Mouse (Mus musculus) cerebellum, adult 2 months (tissue): ENCODE results near the gene Ehd4. TPM values are rescaled to one million over a fixed set of nuclear protein-coding genes. Genes with fewer than 3 reads are reported as not detected.

Experiments
- DNase-seq, 2 experiments: peaks; one replicate each; pipeline ENCODE4 v3.0.0; 2021
- H3K27ac ChIP-seq: fragments of 200-500 bp; 2 replicates; pipeline ENCODE4 v1.5.1; 2012; ENCODE audit warnings: low read length, control low read depth, inconsistent platforms; ENCODE audit not compliant: insufficient read depth
- H3K27me3 ChIP-seq: fragments of 200-500 bp; 2 replicates; pipeline ENCODE4 v1.6.1; 2012; ENCODE audit warnings: inconsistent platforms, mild to moderate bottlenecking, low read length, moderate library complexity; ENCODE audit not compliant: control insufficient read depth, insufficient read depth
- H3K4me1 ChIP-seq: fragments of 200-500 bp; 2 replicates; pipeline ENCODE4 v1.6.1; 2011; ENCODE audit warnings: low read length; ENCODE audit not compliant: control insufficient read depth, insufficient read depth
- H3K4me3 ChIP-seq: fragments of 200-500 bp; replicated peaks from 2 replicates; pipeline ENCODE3; 2011; ENCODE audit warnings: mild to moderate bottlenecking, low read depth, low read length, control low read depth; ENCODE audit not compliant: insufficient read depth
- CTCF ChIP-seq: fragments of 200-500 bp; IDR thresholded peaks from 2 replicates; pipeline ENCODE4 v1.5.1; 2011; ENCODE audit warnings: low read depth, mild to moderate bottlenecking, control low read depth, low read length, moderate library complexity, borderline replicate concordance; ENCODE audit not compliant: insufficient read depth
- POLR2A ChIP-seq: fragments of 200-500 bp; IDR thresholded peaks from 2 replicates; pipeline ENCODE4 v1.6.1; 2011; ENCODE audit warnings: low read length, control low read depth, borderline replicate concordance; ENCODE audit not compliant: insufficient read depth
- WGBS: fragments of 180-500 bp; shearing (Covaris S2); methylation state at CpG from one replicate; pipeline ENCODE4 v1.1.7; 2018; 5-methylcytosine and 5-hydroxymethylcytosine counted together
- polyA plus RNA-seq: library from polyadenylated mRNA; depleted of rRNA; stranded (reverse); fragments of >200 nt; gene quantifications from 2 replicates; pipeline ENCODE4 v1.2.3, GENCODE M21; 2012

The Ehd4 gene
- polyA plus RNA-seq, 1 experiment: 14.3 TPM

DNA sequence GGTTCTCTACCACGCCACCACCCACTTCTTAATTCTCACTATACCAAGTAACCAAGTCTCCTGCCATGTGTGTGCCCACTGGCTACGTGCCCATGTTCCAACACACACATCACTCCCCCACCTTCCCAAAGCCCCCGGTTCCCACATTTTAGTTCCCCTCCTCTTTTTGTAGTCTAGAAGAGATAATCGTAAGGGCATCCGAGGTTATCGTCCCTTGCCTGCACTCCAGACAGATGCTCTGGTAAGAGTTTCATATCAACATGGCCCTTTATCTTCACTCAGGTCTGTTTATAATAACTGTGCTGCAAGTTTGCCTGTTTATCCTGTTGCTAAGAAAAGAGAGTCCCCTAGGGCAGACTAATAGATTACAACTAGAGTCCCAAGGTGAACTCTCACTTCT is 37.1 kb downstream of the Ehd4 start:
- no peaks in the 10 kb centered on the region; the same call in 1 of the 2 replicates for H3K27me3 ChIP-seq
- TF ChIP-seq POLR2A: no peak
- no peak for TF ChIP-seq CTCF
- WGBS: 89% methylated on average over 6 of the region's 6 CpGs
- no peak for DNase-seq
- H3K4me3 ChIP-seq: no peak overlapping the region
- H3K27ac ChIP-seq: no peak overlapping the region
- no peaks in the 10 kb centered on the region for H3K4me1 ChIP-seq

DNA sequence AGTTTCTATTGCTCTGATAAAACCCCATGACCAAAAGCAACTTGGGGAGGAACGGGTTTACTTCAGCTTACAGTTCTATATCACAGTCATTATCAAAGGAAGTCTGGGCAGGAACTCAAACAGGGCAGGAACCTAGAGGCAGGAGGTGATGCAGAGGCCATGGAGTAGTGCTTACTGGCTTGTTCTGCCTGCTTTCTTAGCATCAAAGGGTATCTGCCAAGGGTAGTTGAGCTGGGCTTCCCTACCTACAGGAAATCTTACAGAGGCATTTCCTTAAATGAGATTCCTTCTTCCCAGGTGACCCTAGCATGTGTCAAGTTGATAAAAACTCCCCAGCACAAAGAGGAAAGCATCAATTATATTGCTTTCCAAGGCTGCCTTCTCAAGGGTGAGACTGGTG is 38.0 kb downstream of the Ehd4 start:
- no peak for DNase-seq
- TF ChIP-seq CTCF: no peak
- no peak for TF ChIP-seq POLR2A
- Histone ChIP-seq H3K4me1 (no peaks in the 10 kb centered on the region), H3K4me3 (no peak overlapping the region), H3K27me3 (no peaks in the 10 kb centered on the region; the same call in 1 of the 2 replicates), H3K27ac (no peak overlapping the region)
- 88% methylated on average over 1 of the region's 1 CpGs for WGBS

DNA sequence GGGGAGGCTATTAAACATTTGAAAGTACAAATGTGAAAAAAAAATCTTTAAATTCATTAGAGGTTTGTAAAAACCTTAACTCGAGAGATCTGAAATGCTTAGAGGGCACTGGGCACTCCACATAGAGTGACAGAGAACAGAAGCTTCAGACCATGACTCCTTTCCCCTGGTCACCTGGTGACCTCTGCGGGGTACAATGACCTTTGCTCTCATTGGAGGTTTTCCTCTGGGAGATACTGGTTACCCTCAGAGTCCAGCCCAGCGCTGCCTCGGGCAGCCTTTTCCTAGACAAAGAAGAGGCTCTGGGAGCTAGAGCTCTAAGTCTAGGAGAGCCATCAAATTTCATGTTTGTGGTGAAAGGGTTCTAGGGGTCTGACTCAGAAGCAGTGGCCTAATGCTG is 39.4 kb downstream of the Ehd4 start:
- Histone ChIP-seq H3K27ac (no peak overlapping the region), H3K4me1 (0 out of 2 replicates have a peak, but pooled peaks cover 2% of the 10 kb centered on the region), H3K4me3 (no peak overlapping the region), H3K27me3 (no peaks in the 10 kb centered on the region; the same call in 1 of the 2 replicates)
- WGBS: 83% methylated on average over 4 of the region's 4 CpGs
- no peak for TF ChIP-seq POLR2A
- no peak for TF ChIP-seq CTCF
- DNase-seq: no peak

DNA sequence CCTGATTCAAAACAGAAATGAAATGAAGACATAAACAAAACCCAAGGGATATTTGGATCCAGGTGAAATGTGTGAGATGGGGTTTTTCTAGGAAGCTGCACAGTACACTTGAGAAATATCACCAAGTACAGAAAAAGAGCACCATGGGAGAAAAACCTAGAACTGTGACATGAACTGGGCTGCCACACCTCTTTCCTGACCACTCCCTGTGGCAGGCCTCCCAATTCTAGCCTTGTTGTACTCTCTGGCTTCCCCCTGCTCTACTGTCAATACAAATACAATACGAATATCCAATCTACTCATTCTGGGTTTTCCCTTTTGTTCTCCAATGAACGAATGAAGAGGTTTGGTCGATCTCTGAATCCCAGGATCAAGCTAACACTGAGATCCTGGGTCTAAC is 40.4 kb downstream of the Ehd4 start:
- no peak for TF ChIP-seq POLR2A
- no peak for TF ChIP-seq CTCF
- no peak for DNase-seq
- no peak overlapping the region for H3K27ac ChIP-seq
- H3K4me3 ChIP-seq: no peak overlapping the region
- no peaks in the 10 kb centered on the region; the same call in 1 of the 2 replicates for H3K27me3 ChIP-seq
- 90% methylated on average over 3 of the region's 3 CpGs for WGBS
- H3K4me1 ChIP-seq: 0 out of 2 replicates have a peak, but pooled peaks cover 2% of the 10 kb centered on the region

DNA sequence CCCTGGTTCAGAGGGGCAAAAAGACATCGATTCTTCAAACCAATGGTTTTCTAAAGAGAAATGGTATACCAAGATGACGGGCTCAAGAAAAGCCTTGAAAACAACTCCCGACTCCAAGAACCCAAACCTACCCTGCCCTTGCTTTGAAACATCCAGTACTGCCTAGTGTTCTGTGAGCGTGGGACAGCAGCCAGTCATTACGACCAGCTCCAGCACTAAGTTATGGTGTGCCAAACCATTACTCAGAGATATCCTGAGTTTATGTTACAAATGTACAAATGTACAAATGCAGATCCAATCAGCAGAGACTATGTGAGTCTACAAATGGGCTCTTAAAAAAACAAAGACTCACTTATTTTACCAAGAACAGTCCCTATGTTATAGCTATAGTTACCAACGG is 40.9 kb downstream of the Ehd4 start:
- no peak overlapping the region for H3K4me3 ChIP-seq
- 71% methylated on average over 6 of the region's 6 CpGs for WGBS
- no peaks in the 10 kb centered on the region; the same call in 1 of the 2 replicates for H3K27me3 ChIP-seq
- no peak for DNase-seq
- TF ChIP-seq POLR2A (no peak), CTCF (no peak)
- 0 out of 2 replicates have a peak, but pooled peaks cover 2% of the 10 kb centered on the region for H3K4me1 ChIP-seq
- no peak overlapping the region for H3K27ac ChIP-seq

DNA sequence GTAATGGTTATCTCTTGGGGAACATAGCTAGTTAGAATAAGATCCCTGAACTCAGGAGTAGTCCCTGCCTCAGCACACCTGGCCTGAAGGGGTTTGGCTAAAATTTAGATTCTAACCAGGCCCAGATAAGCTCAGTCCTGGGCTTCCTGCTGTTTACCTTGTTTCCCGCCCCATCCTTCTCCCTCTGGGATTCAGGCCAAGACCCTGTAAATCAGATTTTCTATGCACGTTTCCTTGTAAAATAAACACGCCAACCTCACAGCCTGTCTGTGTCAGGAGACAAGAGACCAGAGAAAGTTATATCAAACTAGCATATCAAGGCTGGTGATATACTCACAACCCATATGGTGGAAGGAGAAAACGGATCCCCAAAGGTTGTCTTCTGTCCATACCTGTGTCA is 42.8 kb downstream of the Ehd4 start:
- 43% methylated on average over 4 of the region's 4 CpGs for WGBS
- no peak for DNase-seq
- no peaks in the 10 kb centered on the region; the same call in 1 of the 2 replicates for H3K27me3 ChIP-seq
- H3K27ac ChIP-seq: no peak overlapping the region
- H3K4me3 ChIP-seq: no peak overlapping the region
- 0 out of 2 replicates have a peak, but pooled peaks cover 2% of the 10 kb centered on the region for H3K4me1 ChIP-seq
- TF ChIP-seq POLR2A: no peak
- TF ChIP-seq CTCF: no peak

DNA sequence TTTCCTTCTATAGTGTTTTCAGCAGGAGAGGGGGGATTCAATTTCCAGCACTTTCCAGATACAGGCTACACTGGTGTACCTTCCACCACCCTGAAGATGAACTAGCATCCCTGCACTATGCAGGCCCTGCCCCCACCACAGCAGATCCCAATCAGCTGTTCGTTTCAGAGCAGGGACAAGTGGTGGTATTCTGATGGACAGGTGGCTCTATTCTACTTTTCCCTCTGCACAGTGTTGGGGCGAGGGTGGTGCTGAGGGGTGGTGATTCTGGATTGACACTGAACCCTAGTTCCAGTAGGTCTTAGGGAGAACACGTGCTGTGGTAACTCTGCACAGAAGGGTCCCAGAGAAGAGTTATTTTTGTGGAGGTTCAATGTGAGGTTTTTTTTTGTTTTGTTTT is 43.2 kb downstream of the Ehd4 start:
- Histone ChIP-seq H3K4me1 (0 out of 2 replicates have a peak, but pooled peaks cover 2% of the 10 kb centered on the region), H3K4me3 (no peak overlapping the region), H3K27ac (no peak overlapping the region), H3K27me3 (no peaks in the 10 kb centered on the region; the same call in 1 of the 2 replicates)
- WGBS: 72% methylated on average over 3 of the region's 3 CpGs
- TF ChIP-seq CTCF (no peak), POLR2A (no peak)
- no peak for DNase-seq

DNA sequence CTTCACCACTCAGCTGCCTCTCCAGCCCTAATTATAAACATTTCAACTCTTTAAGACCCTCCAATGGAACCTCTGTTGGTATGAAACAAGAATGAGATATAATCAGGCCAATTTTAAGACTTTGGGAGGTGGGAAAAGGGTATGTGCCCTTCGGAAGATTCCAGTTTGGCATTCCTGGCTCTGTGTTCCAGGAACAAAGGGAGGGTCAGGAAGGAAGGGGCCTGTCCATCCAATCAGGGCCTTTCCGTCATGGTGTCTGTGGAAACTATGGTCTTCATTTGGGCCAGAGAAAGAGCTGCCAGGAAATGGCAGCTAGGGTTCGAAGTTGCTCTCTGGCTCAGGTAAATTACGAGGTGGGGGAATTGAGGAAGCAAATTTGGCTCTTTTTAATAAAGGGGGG is 46.3 kb downstream of the Ehd4 start:
- H3K4me1 ChIP-seq: 0 out of 2 replicates have a peak, but pooled peaks cover 2% of the 10 kb centered on the region
- 87% methylated on average over 4 of the region's 4 CpGs for WGBS
- no peak for DNase-seq

More for the DNA sequence above, 46.3 kb downstream of the Ehd4 start:
- H3K27me3 ChIP-seq: no peaks in the 10 kb centered on the region; the same call in 1 of the 2 replicates
- TF ChIP-seq CTCF (no peak), POLR2A (no peak)
- no peak overlapping the region for H3K4me3 ChIP-seq
- H3K27ac ChIP-seq: no peak overlapping the region
